Mouse (Mus musculus): ENCODE results near the gene Gm3317.
"Not testable (repeated sequence)": the region's sequence is repeated elsewhere in the genome, so short reads cannot be mapped to it uniquely, and the experiment has no call there.

The Gm3317 gene

GRCm38 (mm10) chr14:5164235-5164634 lies at the start of gene Gm3317:
Gene Gm3317, plus strand, starts transcription at chr14:5164535.
- not testable (repeated sequence) for DNase-seq (ENCODE audit: low read depth, low spot score)

- not testable (repeated sequence) for DNase-seq (ENCODE audit: low read depth, low spot score)
Measured at GRCm38 (mm10) chr14:5131219-5131618, 33.1 kb upstream of the Gm3317 start, which contains the start of gene Gm8279. Gene Gm8279, plus strand, starts transcription at chr14:5131519.

- not testable (repeated sequence) for DNase-seq (ENCODE audit: low read depth, low spot score)
Measured at GRCm38 (mm10) chr14:5185493-5185892, 21.2 kb downstream of the Gm3317 start, which contains the start of gene Gm8271. Gene Gm8271, plus strand, starts transcription at chr14:5185793.

Data from embryo, embryonic 11.5 days (tissue).